Mouse (Mus musculus): ENCODE data around the gene Gmip. TPM values are rescaled to one million over a fixed set of nuclear protein-coding genes. Genes with fewer than 3 reads are reported as not detected.

The Gmip gene
- polyA plus RNA-seq, 1 experiment: 169 TPM

DNA sequence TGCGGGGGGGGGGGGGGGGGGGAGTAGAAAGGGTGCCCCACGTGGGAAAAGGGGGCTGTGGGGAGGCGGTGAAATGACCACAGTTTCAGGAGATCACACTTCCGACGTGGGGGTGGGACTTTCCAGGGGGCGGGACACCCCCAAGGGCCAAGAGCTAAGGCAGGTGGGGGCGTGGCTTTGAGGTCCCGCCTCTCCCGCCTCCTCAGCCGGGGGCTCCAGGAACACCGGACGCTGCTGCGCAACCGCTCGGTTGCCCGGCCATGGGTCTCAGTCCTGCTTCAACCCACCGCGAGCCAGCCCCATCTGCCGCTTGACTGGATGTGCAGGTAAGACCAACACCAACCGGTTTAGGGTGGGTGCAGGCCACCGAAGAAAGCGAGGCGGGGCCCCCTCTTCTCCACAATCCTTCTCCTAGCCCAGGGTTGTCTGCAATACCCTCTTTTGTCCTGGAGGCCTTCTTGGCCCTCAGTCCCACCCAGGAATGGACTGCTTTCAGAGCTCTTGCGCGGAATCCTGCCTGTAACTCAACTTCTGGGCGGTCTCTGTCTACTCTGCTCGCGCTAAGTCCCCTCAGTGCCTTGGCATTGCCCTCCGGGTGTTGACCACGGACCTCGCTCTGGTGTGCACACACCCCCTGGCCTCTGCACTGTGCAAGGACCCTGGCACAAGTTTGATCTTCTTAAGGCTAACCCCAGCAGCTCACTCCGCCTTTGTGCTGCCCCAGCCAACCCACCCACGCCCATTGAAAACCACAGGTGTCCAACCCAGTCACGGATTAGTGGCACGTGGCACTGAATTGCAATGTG lies 14.1 kb downstream of the Gmip start, which contains the start of gene Lpar2:
Gene Lpar2, plus strand, starts transcription at position 44 of the 806 bp plus-strand sequence.
- Histone ChIP-seq H3K27ac (ENCODE audit: control insufficient read depth, insufficient read depth, low read length) (peak within 1 kb of the TSS; percentile 34; the same call in 1 of the 2 replicates), H3K27me3 (ENCODE audit: control insufficient read depth, insufficient read depth, low read length) (no peaks in the 10 kb centered on the region), H3K36me3 (ENCODE audit: control insufficient read depth, insufficient read depth, low read length) (peaks cover 8% of the 10 kb centered on the region), H3K4me1 (replicated peaks; ENCODE audit: control insufficient read depth, insufficient read depth, low read length) (peaks cover 14% of the 10 kb centered on the region), H3K4me3 (ENCODE audit: control insufficient read depth, insufficient read depth, low read length) (peak within 1 kb of the TSS; percentile 56)
- peak; percentile 76 for DNase-seq
- TF ChIP-seq CTCF (IDR thresholded peaks at IDR 0.05; ENCODE audit: borderline replicate concordance, control insufficient read depth, extremely low read depth, insufficient read depth, low read length, poor library complexity) (no peak), POLR2A (IDR thresholded peaks at IDR 0.05; ENCODE audit: control insufficient read depth, extremely low read depth, insufficient read depth, low read length, poor library complexity) (0 out of 2 replicates have a peak, but pooled peaks have one; percentile 30)
- 2% methylated on average over 34 of the region's 35 CpGs for WGBS

- Histone ChIP-seq H3K4me3 (ENCODE audit: control insufficient read depth, insufficient read depth, low read length) (no peak overlapping the region), H3K27ac (ENCODE audit: control insufficient read depth, insufficient read depth, low read length) (no peak overlapping the region), H3K4me1 (replicated peaks; ENCODE audit: control insufficient read depth, insufficient read depth, low read length) (peaks cover 33% of the 10 kb centered on the region), H3K27me3 (ENCODE audit: control insufficient read depth, insufficient read depth, low read length) (no peaks in the 10 kb centered on the region), H3K36me3 (ENCODE audit: control insufficient read depth, insufficient read depth, low read length) (no peaks in the 10 kb centered on the region)
- DNase-seq: no peak
- TF ChIP-seq POLR2A (IDR thresholded peaks at IDR 0.05; ENCODE audit: control insufficient read depth, extremely low read depth, insufficient read depth, low read length, poor library complexity): no peak
- no peak for TF ChIP-seq CTCF (IDR thresholded peaks at IDR 0.05; ENCODE audit: borderline replicate concordance, control insufficient read depth, extremely low read depth, insufficient read depth, low read length, poor library complexity)
- over 99% methylated on average over 12 of the region's 12 CpGs for WGBS
Measured at GRCm38 (mm10) chr8:69826371-69826770, 17.9 kb downstream of the Gmip start.

- Histone ChIP-seq H3K27ac (ENCODE audit: control insufficient read depth, insufficient read depth, low read length) (no peak within 1 kb of the TSS), H3K27me3 (ENCODE audit: control insufficient read depth, insufficient read depth, low read length) (no peaks in the 10 kb centered on the region), H3K4me1 (replicated peaks; ENCODE audit: control insufficient read depth, insufficient read depth, low read length) (peaks cover 24% of the 10 kb centered on the region), H3K36me3 (ENCODE audit: control insufficient read depth, insufficient read depth, low read length) (no peaks in the 10 kb centered on the region), H3K4me3 (ENCODE audit: control insufficient read depth, insufficient read depth, low read length) (peak within 1 kb of the TSS; percentile 76)
- under 1% methylated on average over 38 of the region's 38 CpGs for WGBS
- peak; percentile 95 for DNase-seq
- 0 out of 2 replicates have a peak, but pooled peaks have one; percentile 14 for TF ChIP-seq CTCF (IDR thresholded peaks at IDR 0.05; ENCODE audit: borderline replicate concordance, control insufficient read depth, extremely low read depth, insufficient read depth, low read length, poor library complexity)
- 0 out of 2 replicates have a peak, but pooled peaks have one; percentile 46 for TF ChIP-seq POLR2A (IDR thresholded peaks at IDR 0.05; ENCODE audit: control insufficient read depth, extremely low read depth, insufficient read depth, low read length, poor library complexity)
Measured at GRCm38 (mm10) chr8:69832298-69832853, 23.9 kb downstream of the Gmip start, which contains the start of gene Pbx4. Gene Pbx4 (plus strand): TSS chr8:69832491.

- Histone ChIP-seq H3K4me1 (replicated peaks; ENCODE audit: control insufficient read depth, insufficient read depth, low read length) (peaks cover 5% of the 10 kb centered on the region), H3K27me3 (ENCODE audit: control insufficient read depth, insufficient read depth, low read length) (no peaks in the 10 kb centered on the region), H3K27ac (ENCODE audit: control insufficient read depth, insufficient read depth, low read length) (no peak overlapping the region), H3K4me3 (ENCODE audit: control insufficient read depth, insufficient read depth, low read length) (no peak overlapping the region), H3K36me3 (ENCODE audit: control insufficient read depth, insufficient read depth, low read length) (no peaks in the 10 kb centered on the region)
- TF ChIP-seq POLR2A (IDR thresholded peaks at IDR 0.05; ENCODE audit: control insufficient read depth, extremely low read depth, insufficient read depth, low read length, poor library complexity) (no peak), CTCF (IDR thresholded peaks at IDR 0.05; ENCODE audit: borderline replicate concordance, control insufficient read depth, extremely low read depth, insufficient read depth, low read length, poor library complexity) (no peak)
- no peak for DNase-seq
- 91% methylated on average over 8 of the region's 8 CpGs for WGBS
Measured at GRCm38 (mm10) chr8:69837057-69837682, 28.7 kb downstream of the Gmip start.

GRCm38 (mm10) chr8:69847167-69848065 lies 38.9 kb downstream of the Gmip start:
- TF ChIP-seq CTCF (IDR thresholded peaks at IDR 0.05; ENCODE audit: borderline replicate concordance, control insufficient read depth, extremely low read depth, insufficient read depth, low read length, poor library complexity) (no peak), POLR2A (IDR thresholded peaks at IDR 0.05; ENCODE audit: control insufficient read depth, extremely low read depth, insufficient read depth, low read length, poor library complexity) (no peak)
- DNase-seq: no peak

More at GRCm38 (mm10) chr8:69847167-69848065, 38.9 kb downstream of the Gmip start:
- H3K27ac ChIP-seq (ENCODE audit: control insufficient read depth, insufficient read depth, low read length): no peak overlapping the region
- no peaks in the 10 kb centered on the region for H3K4me1 ChIP-seq (replicated peaks; ENCODE audit: control insufficient read depth, insufficient read depth, low read length)
- WGBS: 91% methylated on average over 3 of the region's 3 CpGs
- H3K4me3 ChIP-seq (ENCODE audit: control insufficient read depth, insufficient read depth, low read length): no peak overlapping the region
- H3K36me3 ChIP-seq (ENCODE audit: control insufficient read depth, insufficient read depth, low read length): no peaks in the 10 kb centered on the region
- H3K27me3 ChIP-seq (ENCODE audit: control insufficient read depth, insufficient read depth, low read length): no peaks in the 10 kb centered on the region
